Comparison of ENCODE assay signal across 10 mouse cellular contexts in genomic region chr12:87278118-87278730, GRCm38 (mm10). TPM values are rescaled to one million over a fixed set of nuclear protein-coding genes. Genes with fewer than 3 reads are reported as not detected.
DNase-seq lines count a peak whose midpoint lies in the region; ATAC-seq and TF ChIP-seq lines count a peak whose summit lies in the region.
"Had no signal": no experiment of that assay in that cellular context is flagged by ENCODE, and none has a peak within 500 bp of the region (broad histone marks: within the 10 kb centered on the region; RNA-seq: fewer than 3 reads in every experiment).

No protein-coding gene starts in this region.

- TF ChIP-seq CTCF in hindbrain, postnatal 0 days (IDR thresholded peaks at IDR 0.05; ENCODE audit: low read depth): no peak
- no peak for TF ChIP-seq CTCF in C2C12 (IDR thresholded peaks at IDR 0.05; ENCODE audit: control insufficient read depth, insufficient read depth, insufficient read length)
- no peak for TF ChIP-seq CTCF in brain, embryonic 14.5 days (IDR thresholded peaks at IDR 0.05; ENCODE audit: borderline replicate concordance, extremely low read depth, insufficient read depth, insufficient read length)
- TF ChIP-seq CTCF in gastrocnemius, adult 2 months (IDR thresholded peaks at IDR 0.05): no peak

- H3K4me3 ChIP-seq in hindbrain, embryonic 12.5 days: no peak overlapping the region
- H3K4me3 ChIP-seq in hindbrain, postnatal 0 days (ENCODE audit: low read length): no peak overlapping the region
- no peak overlapping the region for H3K4me3 ChIP-seq in C2C12 (ENCODE audit: insufficient read depth, poor library complexity, severe bottlenecking)
- H3K4me3 ChIP-seq in liver, embryonic 11.5 days (ENCODE audit: low read depth, low read length): no peak overlapping the region
- no peak overlapping the region for H3K4me3 ChIP-seq in gastrocnemius, adult 2 months
- H3K4me3 ChIP-seq: forebrain, embryonic 12.5 days had no signal

- 0 out of 2 replicates have a peak overlapping the region, but pooled peaks have one; percentile 1 for H3K4me2 ChIP-seq in hindbrain, embryonic 12.5 days (replicated peaks)
- H3K4me2 ChIP-seq in hindbrain, postnatal 0 days (ENCODE audit: low read depth, low read length): no peak overlapping the region
- no peak overlapping the region for H3K4me2 ChIP-seq in liver, embryonic 11.5 days
- H3K4me2 ChIP-seq: forebrain, embryonic 12.5 days had no signal

- no peak for DNase-seq in hindbrain, postnatal 0 days (ENCODE audit: low spot score)
- DNase-seq in brain, embryonic 14.5 days (ENCODE audit: low read depth): peak; percentile 29
- DNase-seq in liver, embryonic 11.5 days (ENCODE audit: low spot score): peak; percentile 49
- no peak for DNase-seq in spleen, adult 18-20 months
- no peak for DNase-seq in right cerebral cortex, postnatal 36 days (ENCODE audit: low spot score in 2 of 2)
- DNase-seq in gastrocnemius, adult 2 months: no peak

- no peaks in the 10 kb centered on the region for H3K79me2 ChIP-seq in C2C12 (ENCODE audit: control insufficient read depth, insufficient read depth)

- no peak for ATAC-seq in hindbrain, embryonic 12.5 days (ENCODE audit: low FRiP score)
- no peak for ATAC-seq in hindbrain, postnatal 0 days
- ATAC-seq in liver, embryonic 11.5 days (replicated peaks; ENCODE audit: low FRiP score): peak; percentile 62

- intact Hi-C loops in gastrocnemius, adult 2 months (cut with DNase I): no loop called here

- 16% methylated on average over 6 of the region's 6 CpGs for WGBS in hindbrain, embryonic 12.5 days
- WGBS in hindbrain, postnatal 0 days: 29% methylated on average over 6 of the region's 6 CpGs
- 15% methylated on average over 6 of the region's 6 CpGs for WGBS in liver, embryonic 11.5 days

- H3K36me3 ChIP-seq in hindbrain, embryonic 12.5 days: peaks cover 35% of the 10 kb centered on the region
- peaks cover 19% of the 10 kb centered on the region for H3K36me3 ChIP-seq in hindbrain, postnatal 0 days (ENCODE audit: insufficient read depth, low read length)
- H3K36me3 ChIP-seq in C2C12 (ENCODE audit: control insufficient read depth, insufficient read depth): peaks cover 36% of the 10 kb centered on the region
- peaks cover 26% of the 10 kb centered on the region for H3K36me3 ChIP-seq in liver, embryonic 11.5 days (ENCODE audit: control insufficient read depth, insufficient read depth, low read length)

- H3K27ac ChIP-seq in hindbrain, embryonic 12.5 days: no peak overlapping the region
- no peak overlapping the region for H3K27ac ChIP-seq in hindbrain, postnatal 0 days
- H3K27ac ChIP-seq in liver, embryonic 11.5 days (ENCODE audit: low read depth, low read length): peak overlapping the region; percentile 45; the same call in 1 of the 2 replicates
- H3K27ac ChIP-seq in gastrocnemius, adult 2 months: no peak overlapping the region
- H3K27ac ChIP-seq: forebrain, embryonic 12.5 days had no signal

- no peaks in the 10 kb centered on the region for H3K9me3 ChIP-seq in hindbrain, embryonic 12.5 days (replicated peaks)
- no peaks in the 10 kb centered on the region for H3K9me3 ChIP-seq in hindbrain, postnatal 0 days (ENCODE audit: low read length)
- no peaks in the 10 kb centered on the region for H3K9me3 ChIP-seq in liver, embryonic 11.5 days (ENCODE audit: control insufficient read depth, low read length)
- H3K9me3 ChIP-seq: forebrain, embryonic 12.5 days; G1E had no signal

- no peaks in the 10 kb centered on the region for H3K27me3 ChIP-seq in hindbrain, embryonic 12.5 days
- H3K27me3 ChIP-seq in hindbrain, postnatal 0 days (ENCODE audit: insufficient read depth, low read length): no peaks in the 10 kb centered on the region
- H3K27me3 ChIP-seq in C2C12 (ENCODE audit: control insufficient read depth, insufficient read depth, insufficient read length): no peaks in the 10 kb centered on the region
- no peaks in the 10 kb centered on the region for H3K27me3 ChIP-seq in liver, embryonic 11.5 days (replicated peaks; ENCODE audit: control insufficient read depth, insufficient read depth, low read length)

- TF ChIP-seq POLR2A in brain, embryonic 14.5 days (IDR thresholded peaks at IDR 0.05; ENCODE audit: borderline replicate concordance, extremely low read depth, insufficient read depth, insufficient read length, poor library complexity, severe bottlenecking): no peak

- no peaks in the 10 kb centered on the region for H3K79me3 ChIP-seq in C2C12 (ENCODE audit: low read depth)

- H3K4me1 ChIP-seq in hindbrain, embryonic 12.5 days: peaks cover 7% of the 10 kb centered on the region; the same call in 1 of the 2 replicates
- no peaks in the 10 kb centered on the region for H3K4me1 ChIP-seq in hindbrain, postnatal 0 days (ENCODE audit: insufficient read depth, low read length)
- H3K4me1 ChIP-seq in liver, embryonic 11.5 days (replicated peaks; ENCODE audit: control insufficient read depth, insufficient read depth, low read length): peaks cover 23% of the 10 kb centered on the region

- H3ac ChIP-seq in C2C12 (ENCODE audit: control insufficient read depth, insufficient read length, low read depth): no peak overlapping the region

- H3K9ac ChIP-seq in hindbrain, embryonic 12.5 days: no peak overlapping the region
- no peak overlapping the region for H3K9ac ChIP-seq in hindbrain, postnatal 0 days (replicated peaks; ENCODE audit: low read length)
- H3K9ac ChIP-seq in liver, embryonic 11.5 days (ENCODE audit: low read depth, low read length): no peak overlapping the region
- H3K9ac ChIP-seq: forebrain, embryonic 12.5 days had no signal

TF ChIP-seq in C2C12, 6 proteins besides CTCF, POLR2A, EP300 and RAD21:
- TF ChIP-seq MYOD1 (IDR thresholded peaks at IDR 0.05; ENCODE audit: control insufficient read depth, insufficient read length, low read depth) (no peak), USF1 (IDR thresholded peaks at IDR 0.05; ENCODE audit: low read depth) (peak; percentile 30)

RNA-seq across cellular contexts. Expression of gene Ahsa1, which starts 11.9 kb away (rescaled TPM):
- 181 and 187 TPM in 2 replicates for polyA plus RNA-seq in hindbrain, embryonic 12.5 days (2016; fragmentation: Nextera tagmentation; extraction: Ambion mirVana)
- 75.0 and 102 TPM in 2 replicates for total RNA-seq in hindbrain, postnatal 0 days (2014; rRNA removed)
- 177 and 178 TPM in 2 replicates for polyA plus RNA-seq in hindbrain, postnatal 0 days (2015; fragmentation: Nextera tagmentation; extraction: Ambion mirVana)
- polyA plus RNA-seq in C2C12 (2012; fragmentation: generic; extraction: Trizol): 226 TPM
- polyA plus RNA-seq in brain, embryonic 14.5 days (2012; rRNA removed): 151 and 160 TPM in 2 replicates
- 296 and 310 TPM in 2 replicates for polyA plus RNA-seq in liver, embryonic 11.5 days (2014; fragmentation: Nextera tagmentation; extraction: Ambion mirVana)
- 100 to 1,000 TPM; 120 to 154 TPM for total RNA-seq in gastrocnemius, adult 2 months (2021)

RNA-seq across cellular contexts. Expression of gene Vipas39, which starts 12.2 kb away (rescaled TPM):
- 60.0 and 62.1 TPM in 2 replicates for polyA plus RNA-seq in hindbrain, embryonic 12.5 days (2016; fragmentation: Nextera tagmentation; extraction: Ambion mirVana)
- 51.6 and 61.3 TPM in 2 replicates for total RNA-seq in hindbrain, postnatal 0 days (2014; rRNA removed)
- 49.8 and 50.5 TPM in 2 replicates for polyA plus RNA-seq in hindbrain, postnatal 0 days (2015; fragmentation: Nextera tagmentation; extraction: Ambion mirVana)
- 23.2 TPM for polyA plus RNA-seq in C2C12 (2012; fragmentation: generic; extraction: Trizol)
- polyA plus RNA-seq in brain, embryonic 14.5 days (2012; rRNA removed): 64.5 and 72.3 TPM in 2 replicates
- polyA plus RNA-seq in liver, embryonic 11.5 days (2014; fragmentation: Nextera tagmentation; extraction: Ambion mirVana): 23.8 and 26.5 TPM in 2 replicates
- 1 to 10 TPM; 7.3 to 9.5 TPM for total RNA-seq in gastrocnemius, adult 2 months (2021)

RNA-seq across cellular contexts. Expression of gene Ism2, which starts 21.3 kb away (rescaled TPM):
- 1.0 and 1.1 TPM in 2 replicates for polyA plus RNA-seq in hindbrain, embryonic 12.5 days (2016; fragmentation: Nextera tagmentation; extraction: Ambion mirVana)
- total RNA-seq in hindbrain, postnatal 0 days (2014; rRNA removed): 2.1 and 6.1 TPM in 2 replicates
- 1.5 and 1.9 TPM in 2 replicates for polyA plus RNA-seq in hindbrain, postnatal 0 days (2015; fragmentation: Nextera tagmentation; extraction: Ambion mirVana)
- 0.18 TPM for polyA plus RNA-seq in C2C12 (2012; fragmentation: generic; extraction: Trizol)
- polyA plus RNA-seq in brain, embryonic 14.5 days (2012; rRNA removed): 0.96 and 1.4 TPM in 2 replicates
- 0.23 and 0.38 TPM in 2 replicates for polyA plus RNA-seq in liver, embryonic 11.5 days (2014; fragmentation: Nextera tagmentation; extraction: Ambion mirVana)
- not detected for total RNA-seq in gastrocnemius, adult 2 months (2021)
- polyA plus RNA-seq: G1E had no signal

RNA-seq across cellular contexts. Expression of gene Noxred1, which starts 39.7 kb away (rescaled TPM):
- polyA plus RNA-seq in hindbrain, embryonic 12.5 days (2016; fragmentation: Nextera tagmentation; extraction: Ambion mirVana): 1.6 and 1.8 TPM in 2 replicates
- 0.84 TPM in 1 of 2 replicates, not detected in the other for total RNA-seq in hindbrain, postnatal 0 days (2014; rRNA removed)
- 0.48 TPM in 2 replicates for polyA plus RNA-seq in hindbrain, postnatal 0 days (2015; fragmentation: Nextera tagmentation; extraction: Ambion mirVana)
- polyA plus RNA-seq in C2C12 (2012; fragmentation: generic; extraction: Trizol): 0.18 TPM
- polyA plus RNA-seq in brain, embryonic 14.5 days (2012; rRNA removed): 3.1 and 4.4 TPM in 2 replicates
- polyA plus RNA-seq in liver, embryonic 11.5 days (2014; fragmentation: Nextera tagmentation; extraction: Ambion mirVana): 0.48 and 0.96 TPM in 2 replicates
- 1 to 10 TPM in 1 of 2 experiments, under 1 TPM in 1; 0.26 to 1.1 TPM for total RNA-seq in gastrocnemius, adult 2 months (2021)
- polyA plus RNA-seq: G1E had no signal

Comparison
In these comparisons a context has a peak if more than half of its experiments do, and no peak if none do; other contexts are left out.
1. DNase-seq: peak in brain, embryonic 14.5 days (single experiment) and liver, embryonic 11.5 days (single experiment); none in hindbrain, postnatal 0 days (single experiment), spleen, adult 18-20 months (0 of 2), right cerebral cortex, postnatal 36 days (0 of 2) and gastrocnemius, adult 2 months (single experiment).